Mouse (Mus musculus) cortical plate, adult 2 months (tissue): ENCODE results near the gene Zfp458.

Experiments used
- CTCF ChIP-seq: fragments of 200-500 bp; IDR thresholded peaks from 2 replicates; pipeline ENCODE4 v1.5.1; 2011; ENCODE audit warnings: mild to moderate bottlenecking, control low read depth, low read length; ENCODE audit not compliant: insufficient read depth; ENCODE audit errors: extremely low read depth
- POLR2A ChIP-seq: fragments of 200-500 bp; IDR thresholded peaks from 2 replicates; pipeline ENCODE4 v1.6.1; 2011; ENCODE audit warnings: mild to moderate bottlenecking, low read length, control low read depth; ENCODE audit not compliant: insufficient read depth; ENCODE audit errors: extremely low read depth

DNA sequence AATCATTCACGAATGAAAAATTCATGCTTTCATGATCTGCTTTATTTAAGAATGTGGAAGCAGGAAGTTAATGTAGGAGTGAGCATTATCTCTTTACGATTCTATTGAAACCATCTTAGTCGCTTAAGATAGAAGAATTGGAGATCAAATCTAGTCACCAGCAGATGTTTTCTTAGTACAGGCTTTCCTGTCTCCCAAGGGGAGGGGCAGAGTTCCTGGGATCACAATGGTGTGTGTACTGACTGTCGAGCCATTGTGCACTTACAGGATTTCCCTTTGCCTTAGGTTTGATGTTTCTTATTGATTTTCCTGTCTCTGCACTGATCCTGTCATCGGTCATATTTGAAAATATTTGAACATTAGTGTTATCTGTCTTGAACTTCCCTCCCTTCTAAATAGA lies 28.5 kb upstream of the Zfp458 start:
- TF ChIP-seq CTCF (no peak), POLR2A (no peak)
